Mouse (Mus musculus): ENCODE results near the gene Dhx8. TPM values are rescaled to one million over a fixed set of nuclear protein-coding genes. Genes with fewer than 3 reads are reported as not detected.
A peak's percentile ranks its signal among the peaks of the same experiment; 100 is the strongest.

The Dhx8 gene
- polyA plus RNA-seq, 1 experiment from 2014 or later: 24.8 TPM

GRCm38 (mm10) chr11:101700446-101700845, 32.3 kb upstream of the Dhx8 start:
- in situ Hi-C loops (cut with MboI; ENCODE audit: low pct_unique_long_range_greater_than_20kb): no loop called here
- no peaks in the 10 kb centered on the region for H3K27me3 ChIP-seq
- ATAC-seq (peak; percentile 82), DNase-seq (ENCODE audit: low read depth, low spot score) (no peak)
- ChIA-PET POLR2A (no interaction called here), CTCF (interaction anchor here (2.0 kb wide), 2 partner anchors 23 to 32 kb away, joined by 5 to 6 read pairs; partner anchors contain the start of gene Dhx8)
- TF ChIP-seq CTCF (IDR thresholded peaks at IDR 0.05): no peak

- ChIA-PET CTCF (interaction anchor here (1.2 to 2.5 kb wide), 5 partner anchors 9 to 45 kb away, joined by 3 to 8 read pairs (median 3); partner anchors contain the start of gene Dhx8), POLR2A (interaction anchor here (1.1 kb wide), 1 partner anchor 36 kb away, joined by 5 read pairs; no protein-coding TSS in a partner anchor)
- no peak for DNase-seq (ENCODE audit: low read depth, low spot score)
- ATAC-seq: no peak
- in situ Hi-C loops (cut with MboI; ENCODE audit: low pct_unique_long_range_greater_than_20kb): no loop called here
- no peaks in the 10 kb centered on the region for H3K27me3 ChIP-seq
- no peak for TF ChIP-seq CTCF (IDR thresholded peaks at IDR 0.05)
These were observed 28.6 kb upstream of the Dhx8 start for GRCm38 (mm10) chr11:101704081-101704480.

- ChIA-PET POLR2A (no interaction called here), CTCF (no interaction called here)
- no peak for TF ChIP-seq CTCF (IDR thresholded peaks at IDR 0.05)
- H3K27me3 ChIP-seq: no peaks in the 10 kb centered on the region
- in situ Hi-C loops (cut with MboI; ENCODE audit: low pct_unique_long_range_greater_than_20kb): no loop called here
- ATAC-seq (no peak), DNase-seq (ENCODE audit: low read depth, low spot score) (no peak)
These were observed 25.8 kb upstream of the Dhx8 start for GRCm38 (mm10) chr11:101706764-101707448.

DNA sequence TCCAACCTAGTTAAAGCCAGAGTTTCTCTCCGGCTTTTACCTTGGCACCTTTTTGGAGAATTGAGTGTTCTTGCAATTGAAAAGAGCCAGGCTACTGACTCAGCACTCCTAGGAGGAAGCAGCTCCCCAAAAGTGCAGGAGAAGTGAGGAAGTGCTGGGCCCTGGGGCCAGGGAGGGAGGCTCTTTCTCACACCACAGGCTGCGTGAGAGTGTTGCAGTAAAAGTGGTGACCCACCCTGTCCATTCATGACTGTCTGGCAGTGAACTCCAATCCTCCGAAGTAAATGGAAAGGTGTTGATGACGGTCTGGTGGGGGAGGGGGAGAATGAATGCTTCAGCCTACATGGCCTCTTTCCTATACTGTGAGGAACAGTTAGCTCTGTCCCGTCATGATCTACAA, 24.2 kb upstream of the Dhx8 start:
- no peak for TF ChIP-seq CTCF (IDR thresholded peaks at IDR 0.05)
- DNase-seq (ENCODE audit: low read depth, low spot score) (no peak), ATAC-seq (no peak)
- no peaks in the 10 kb centered on the region for H3K27me3 ChIP-seq
- POLR2A ChIA-PET: interaction anchor here (0.6 to 1.1 kb wide), 2 partner anchors 11 to 44 kb away, joined by 6 to 10 read pairs; no protein-coding TSS in a partner anchor
- CTCF ChIA-PET: interaction anchor here (2.9 kb wide), 1 partner anchor 24 kb away, joined by 9 read pairs; the partner anchor contains the start of gene Dhx8
- in situ Hi-C loops (cut with MboI; ENCODE audit: low pct_unique_long_range_greater_than_20kb): no loop called here

DNA sequence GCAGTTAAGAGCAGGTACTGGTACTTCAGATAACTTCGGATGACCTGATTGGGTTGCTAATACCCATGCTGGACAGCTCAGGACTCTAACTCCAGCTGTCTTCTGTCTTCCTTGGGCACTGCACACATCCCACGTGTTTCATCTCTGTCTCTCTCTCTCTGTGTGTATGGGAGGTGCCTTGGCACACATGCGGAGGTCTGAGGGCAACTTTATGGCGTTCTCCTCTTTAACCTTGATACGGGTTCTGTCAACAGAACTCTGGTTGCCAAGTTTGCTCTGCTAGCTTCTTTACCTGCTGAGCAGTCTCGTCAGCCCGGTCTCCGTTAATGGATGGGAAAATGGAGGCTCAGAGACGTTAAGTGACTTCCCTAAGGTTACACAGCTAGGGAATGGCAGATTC, 19.9 kb upstream of the Dhx8 start:
- CTCF ChIA-PET: interaction anchor here (1.6 kb wide), 1 partner anchor 9 kb away, joined by 3 read pairs; no protein-coding TSS in a partner anchor
- no peak for TF ChIP-seq CTCF (IDR thresholded peaks at IDR 0.05)

DNA sequence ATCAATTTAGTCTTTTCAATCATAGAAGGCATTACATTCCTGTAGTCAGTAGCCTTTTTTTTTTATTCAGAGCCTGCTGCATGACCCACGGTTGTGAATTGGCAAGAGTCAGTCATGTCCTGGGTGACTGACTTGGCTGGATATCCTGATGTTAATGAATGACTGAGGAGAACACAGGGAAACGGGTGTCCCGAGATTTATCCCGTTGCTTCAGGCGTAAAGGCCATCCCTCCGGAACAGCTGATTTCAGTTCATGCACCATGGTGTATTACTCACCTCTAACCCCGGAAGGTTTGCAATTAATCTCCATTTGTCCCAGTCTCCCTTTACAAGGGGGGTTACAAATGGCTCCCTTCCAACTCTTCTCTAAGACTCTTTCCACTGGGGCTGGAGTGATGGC, 18.7 kb upstream of the Dhx8 start:
- ATAC-seq (peak; percentile 67), DNase-seq (ENCODE audit: low read depth, low spot score) (peak; percentile 91)
- CTCF ChIA-PET: interaction anchor here (1.5 kb wide), 1 partner anchor 48 kb away, joined by 3 read pairs; the partner anchor contains the start of gene Arl4d
- POLR2A ChIA-PET: interaction anchor here (0.7 to 1.1 kb wide), 2 partner anchors 19 to 49 kb away, joined by 4 to 5 read pairs; partner anchors contain the start of gene Dhx8
- in situ Hi-C loops (cut with MboI; ENCODE audit: low pct_unique_long_range_greater_than_20kb): no loop called here
- H3K27me3 ChIP-seq: no peaks in the 10 kb centered on the region
- no peak for TF ChIP-seq CTCF (IDR thresholded peaks at IDR 0.05)

More for the DNA sequence above, 19.9 kb upstream of the Dhx8 start:
- POLR2A ChIA-PET: interaction anchor here (1.1 to 1.2 kb wide), 2 partner anchors 10 to 48 kb away, joined by 5 to 7 read pairs; no protein-coding TSS in a partner anchor
- no peaks in the 10 kb centered on the region for H3K27me3 ChIP-seq
- in situ Hi-C loops (cut with MboI; ENCODE audit: low pct_unique_long_range_greater_than_20kb): no loop called here
- ATAC-seq (no peak), DNase-seq (ENCODE audit: low read depth, low spot score) (no peak)

DNA sequence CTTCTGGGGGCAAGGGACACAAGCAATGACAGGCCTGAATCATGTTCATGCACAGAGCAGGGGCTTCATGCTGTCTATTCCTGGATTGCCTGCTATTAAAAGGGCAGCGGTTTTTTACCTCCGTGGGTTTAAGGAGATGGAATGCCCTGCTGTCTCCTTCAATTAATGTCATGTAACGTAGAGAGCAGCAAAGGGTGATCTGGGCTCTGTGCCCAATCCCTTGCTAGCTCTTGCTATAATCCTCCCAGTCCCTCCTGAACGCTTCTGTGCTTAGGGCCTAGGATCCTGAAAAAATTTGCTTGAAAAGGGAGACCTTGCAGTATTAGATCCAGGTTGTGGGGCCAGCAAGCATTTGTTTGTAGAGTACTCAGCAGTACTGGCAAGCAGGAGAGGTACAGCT, 14.4 kb upstream of the Dhx8 start:
- DNase-seq (ENCODE audit: low read depth, low spot score): no peak
- ChIA-PET CTCF (interaction anchor here (0.8 to 2.0 kb wide), 3 partner anchors 11 to 59 kb away, joined by 3 to 7 read pairs (median 6); partner anchors contain the start of gene Dhx8), POLR2A (interaction anchor here (1.4 kb wide), 1 partner anchor 15 kb away, joined by 4 read pairs; the partner anchor contains the start of gene Dhx8)
- no peak for TF ChIP-seq CTCF (IDR thresholded peaks at IDR 0.05)
- in situ Hi-C loops (cut with MboI; ENCODE audit: low pct_unique_long_range_greater_than_20kb): no loop called here
- ATAC-seq: peak; percentile 31
- no peaks in the 10 kb centered on the region for H3K27me3 ChIP-seq

- no peak for DNase-seq (ENCODE audit: low read depth, low spot score)
- ATAC-seq: no peak
- in situ Hi-C loops (cut with MboI; ENCODE audit: low pct_unique_long_range_greater_than_20kb): no loop called here
- POLR2A ChIA-PET: interaction anchor here (0.6 to 1.2 kb wide), 2 partner anchors 12 to 65 kb away, joined by 3 to 5 read pairs; no protein-coding TSS in a partner anchor
- TF ChIP-seq CTCF (IDR thresholded peaks at IDR 0.05): no peak
- no peaks in the 10 kb centered on the region for H3K27me3 ChIP-seq
- CTCF ChIA-PET: interaction anchor here (1.2 to 1.5 kb wide), 2 partner anchors 17 to 52 kb away, joined by 3 read pairs; no protein-coding TSS in a partner anchor
These were observed 12.7 kb upstream of the Dhx8 start for GRCm38 (mm10) chr11:101719986-101720520.

DNA sequence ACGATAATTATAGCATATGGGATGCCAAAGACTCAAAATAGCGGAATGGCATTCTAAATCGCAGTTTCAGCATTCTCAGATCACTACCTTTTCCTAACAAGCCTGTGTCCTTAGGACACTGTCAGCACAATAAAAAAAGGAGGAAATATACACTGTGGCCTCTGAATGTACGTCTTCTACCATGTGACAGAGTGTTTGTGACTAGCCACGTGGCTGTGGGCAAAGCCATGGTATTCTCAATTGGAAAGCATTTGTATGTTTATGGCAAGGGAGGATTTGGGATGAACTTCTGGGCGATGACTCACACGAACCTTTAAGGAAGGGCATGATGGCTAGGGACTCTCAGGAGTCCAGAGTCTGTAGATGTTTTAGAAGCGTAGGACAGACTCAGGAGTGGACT, 7.7 kb upstream of the Dhx8 start:
- DNase-seq (ENCODE audit: low read depth, low spot score) (no peak), ATAC-seq (no peak)
- in situ Hi-C loops (cut with MboI; ENCODE audit: low pct_unique_long_range_greater_than_20kb): no loop called here
- H3K27me3 ChIP-seq: no peaks in the 10 kb centered on the region
- ChIA-PET POLR2A (no interaction called here), CTCF (no interaction called here)
- TF ChIP-seq CTCF (IDR thresholded peaks at IDR 0.05): no peak

DNA sequence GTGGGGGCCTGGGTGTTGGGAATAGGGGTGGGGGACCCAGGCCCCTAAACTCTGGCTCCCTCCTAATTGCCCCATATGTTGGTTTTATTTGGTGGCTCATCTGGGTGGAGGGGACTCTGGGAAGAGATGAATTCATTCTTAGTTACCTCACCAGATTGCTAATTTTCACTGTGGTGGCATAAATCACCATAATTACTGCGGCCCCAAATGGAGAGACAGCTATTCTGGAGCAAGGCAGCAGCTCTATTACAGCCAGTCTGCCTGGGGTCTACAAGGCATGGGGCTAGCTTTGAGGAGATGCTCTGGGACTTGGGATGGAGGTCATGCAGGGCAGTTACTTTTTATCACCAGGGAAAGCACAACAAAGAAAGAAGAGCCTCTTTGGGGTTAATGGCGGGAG, 6.0 kb upstream of the Dhx8 start:
- DNase-seq (ENCODE audit: low read depth, low spot score) (no peak), ATAC-seq (no peak)
- no peaks in the 10 kb centered on the region for H3K27me3 ChIP-seq
- ChIA-PET POLR2A (no interaction called here), CTCF (interaction anchor here (8.0 kb wide), 1 partner anchor 67 kb away, joined by 87 read pairs; no protein-coding TSS in a partner anchor)
- no peak for TF ChIP-seq CTCF (IDR thresholded peaks at IDR 0.05)
- in situ Hi-C loops (cut with MboI; ENCODE audit: low pct_unique_long_range_greater_than_20kb): no loop called here

DNA sequence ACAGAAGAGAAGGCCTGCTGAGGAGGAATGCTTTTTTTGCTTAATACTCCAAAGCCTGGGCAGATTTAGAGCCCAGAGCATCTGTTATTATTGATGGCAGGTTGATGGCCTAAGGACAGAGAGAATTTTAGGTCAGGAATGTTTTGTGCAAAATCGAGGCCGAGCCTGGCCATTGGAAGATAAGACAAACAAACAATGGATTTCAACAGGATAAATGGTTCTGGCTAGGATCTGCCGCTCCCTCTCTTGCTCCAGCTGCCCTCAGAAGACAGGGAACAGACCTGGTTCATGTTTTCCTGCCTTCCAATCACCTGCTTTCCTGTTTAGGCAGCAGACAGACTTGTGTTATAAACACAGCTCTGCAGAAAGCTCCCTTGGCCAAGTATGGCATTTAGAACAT, 3.4 kb upstream of the Dhx8 start:
- ChIA-PET CTCF (interaction anchor here (0.7 to 8.0 kb wide), 3 partner anchors 11 to 69 kb away, joined by 3 to 87 read pairs (median 6); no protein-coding TSS in a partner anchor), POLR2A (no interaction called here)
- in situ Hi-C loops (cut with MboI; ENCODE audit: low pct_unique_long_range_greater_than_20kb): no loop called here
- no peak for TF ChIP-seq CTCF (IDR thresholded peaks at IDR 0.05)
- DNase-seq (ENCODE audit: low read depth, low spot score) (no peak), ATAC-seq (no peak)
- H3K27me3 ChIP-seq: no peaks in the 10 kb centered on the region

Measured in Patski (cell line).